Mouse (Mus musculus) MN1 (cell line): ENCODE measurements around the gene Klf13.

ENCODE experiments used
- DNase-seq: peaks from one replicate; pipeline ENCODE4 v3.0.0-alpha.2; 2016; ENCODE audit warnings: low spot score

Klf13 gene

DNA sequence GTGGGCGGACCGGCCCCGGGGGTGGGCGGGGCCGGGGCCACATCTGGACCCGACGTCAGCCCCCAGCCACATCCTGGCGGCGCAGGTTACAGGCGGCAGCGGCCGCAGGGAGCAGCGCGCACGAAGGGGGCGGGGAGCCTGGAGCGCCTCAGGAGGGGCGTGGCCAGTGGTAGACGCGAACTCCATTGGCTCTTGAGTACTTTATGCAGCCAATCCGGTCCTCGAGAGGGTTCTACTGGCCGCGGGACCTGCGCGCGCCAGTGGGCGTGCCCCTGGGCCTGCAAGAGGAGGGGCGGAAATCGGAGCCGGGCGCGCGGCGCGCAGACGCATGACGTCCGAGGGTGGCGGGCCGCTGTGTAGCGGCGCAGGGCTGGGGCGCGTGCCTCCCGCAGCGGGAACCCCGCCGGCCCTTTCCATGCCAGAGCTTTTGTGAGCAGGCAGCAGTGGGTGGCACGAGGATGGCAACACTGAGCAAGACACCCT lies at the start of gene Klf13:
Gene Klf13 (minus strand): TSS at position 2 of the 483 bp plus-strand sequence.
- no peak for DNase-seq

- DNase-seq: no peak
Measured at GRCm38 (mm10) chr7:63988391-63988790, 49.7 kb upstream of the Klf13 start.

DNA sequence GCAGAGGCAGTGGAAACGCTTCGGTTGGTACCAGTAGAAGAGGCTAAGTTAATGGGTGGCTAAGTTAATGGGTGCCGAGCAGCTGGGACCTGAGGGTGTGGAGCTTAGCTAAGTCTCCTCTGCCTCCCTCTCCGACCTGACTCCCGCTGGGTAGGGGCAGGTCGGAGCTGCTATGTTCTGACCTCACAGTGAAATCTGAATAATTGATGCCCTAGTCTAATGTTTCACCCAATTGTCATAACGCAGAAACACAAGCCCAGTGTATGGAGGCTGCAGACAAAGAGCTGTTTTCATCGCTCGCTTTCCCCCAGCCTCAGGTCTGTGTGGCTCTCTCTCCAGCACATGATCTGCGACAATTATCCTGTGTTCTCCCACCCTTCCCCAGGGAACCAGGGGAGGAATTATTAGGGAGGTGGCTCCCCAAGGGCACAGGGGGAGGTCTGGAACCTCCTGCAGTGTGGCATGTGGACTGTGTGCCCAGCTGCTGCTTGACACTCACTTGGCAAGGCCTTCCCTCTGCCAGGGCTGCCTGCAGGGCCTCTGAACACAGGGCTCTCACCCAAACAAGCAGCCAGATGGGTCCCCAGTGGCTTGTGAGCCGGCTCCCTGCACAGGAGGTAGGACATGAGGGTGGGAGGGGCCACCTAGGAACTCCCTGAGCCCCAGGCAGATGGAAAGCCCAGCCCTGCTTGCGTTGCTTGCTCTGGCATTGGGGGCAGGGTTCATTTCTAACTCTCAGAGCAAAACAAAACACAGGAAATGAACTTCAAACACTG lies 47.9 kb upstream of the Klf13 start:
- DNase-seq: no peak

GRCm38 (mm10) chr7:63985696-63986406 lies 47.1 kb upstream of the Klf13 start:
- no peak for DNase-seq

DNA sequence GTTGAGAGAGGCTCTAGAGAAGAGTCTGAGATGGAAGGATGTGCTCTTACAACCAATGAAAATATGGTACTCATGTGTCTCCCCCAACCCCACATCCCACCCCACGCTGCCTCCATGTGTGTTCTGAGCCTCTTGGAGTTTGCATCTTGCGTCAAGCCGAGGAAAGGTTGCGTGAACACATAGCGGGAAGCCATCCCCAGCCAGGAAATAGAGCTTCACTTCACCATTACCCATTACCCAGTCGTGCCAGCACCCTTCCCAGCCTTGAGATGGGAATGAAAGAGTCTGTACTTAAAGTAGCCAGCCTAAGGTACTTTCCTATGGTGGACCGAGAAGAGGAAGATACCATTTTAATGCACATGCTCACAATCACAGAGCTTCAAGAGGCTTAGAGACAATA lies 46.6 kb upstream of the Klf13 start:
- DNase-seq: no peak

GRCm38 (mm10) chr7:63984329-63984728 lies 45.6 kb upstream of the Klf13 start:
- no peak for DNase-seq

GRCm38 (mm10) chr7:63977631-63978030 lies 38.9 kb upstream of the Klf13 start:
- no peak for DNase-seq

GRCm38 (mm10) chr7:63970986-63971385 lies 32.3 kb upstream of the Klf13 start:
- no peak for DNase-seq

DNA sequence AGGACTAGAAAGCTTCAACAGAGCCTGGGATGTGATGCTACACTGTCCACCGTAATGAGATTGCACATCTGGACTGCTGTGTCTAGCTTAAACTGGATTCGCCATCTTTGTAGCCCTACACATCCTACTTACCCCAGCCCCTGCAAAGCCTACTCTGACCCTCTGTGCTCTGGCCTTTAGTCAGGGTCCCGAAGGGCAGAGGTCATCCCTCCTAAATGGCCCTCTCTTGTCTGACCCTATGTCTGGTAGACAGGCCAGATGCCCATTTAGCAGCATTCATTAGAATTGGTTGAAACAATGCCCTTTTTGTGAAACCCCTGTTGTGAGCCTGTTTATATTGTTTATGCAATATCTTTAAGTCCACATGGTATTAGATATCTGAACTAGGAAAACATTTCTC lies 31.2 kb upstream of the Klf13 start:
- no peak for DNase-seq

DNA sequence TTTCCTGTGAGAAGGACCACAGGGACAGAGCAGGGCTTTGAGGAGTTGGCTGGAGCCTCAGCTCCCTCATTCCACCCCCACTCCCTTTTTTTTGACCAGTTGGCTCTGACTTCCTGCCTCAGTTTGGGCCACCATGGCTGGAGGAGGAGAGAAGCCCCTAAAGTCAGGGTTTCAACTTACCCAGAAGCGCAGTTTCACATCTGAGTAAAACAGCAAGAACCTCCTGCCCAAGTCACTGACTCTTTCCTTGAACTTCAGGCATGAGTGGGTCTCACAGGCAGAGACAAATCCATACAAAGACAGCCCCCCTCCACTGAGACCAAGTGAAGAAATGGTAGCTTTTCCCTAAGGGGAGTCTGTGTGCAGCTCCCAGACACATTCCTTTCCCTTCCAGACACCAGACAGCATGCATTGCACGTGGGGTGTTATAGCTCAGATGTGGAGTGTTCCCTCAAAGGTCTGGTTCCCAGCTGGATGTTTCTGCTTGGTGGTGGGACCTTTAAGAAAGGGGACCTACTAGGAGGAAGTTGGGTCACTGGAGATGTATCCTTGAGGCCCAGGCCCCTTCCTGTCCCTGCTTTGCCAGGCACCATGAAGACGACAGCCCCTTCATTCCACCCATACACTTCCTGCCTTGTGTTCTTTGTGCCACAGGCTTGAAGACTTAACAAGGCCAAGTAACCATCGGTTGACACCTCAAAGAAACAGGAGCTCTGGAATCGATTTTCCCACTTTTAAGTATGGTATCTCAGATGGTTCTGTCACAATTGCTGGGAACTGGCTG lies 27.1 kb upstream of the Klf13 start:
- no peak for DNase-seq

DNA sequence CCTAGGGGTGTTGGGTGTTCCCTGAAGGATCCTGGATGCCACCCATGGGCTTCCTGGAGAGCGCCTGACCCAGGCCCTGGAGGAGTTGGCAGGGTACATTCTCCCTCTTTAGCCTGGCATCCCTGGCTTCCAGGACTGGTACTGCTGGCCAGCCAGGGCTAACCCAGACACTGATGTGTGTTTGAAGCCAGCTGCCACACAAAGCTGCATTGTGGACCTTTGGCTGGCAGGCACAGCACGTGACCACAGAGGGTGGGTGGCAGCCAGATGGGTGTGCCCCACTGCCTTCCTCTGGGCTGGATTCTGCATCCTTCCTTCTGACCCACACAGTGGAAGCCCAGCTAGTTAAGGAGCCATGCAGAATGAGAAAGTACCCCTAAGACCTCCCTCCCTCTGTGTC lies 26.4 kb upstream of the Klf13 start:
- DNase-seq: no peak

GRCm38 (mm10) chr7:63964121-63964520 lies 25.4 kb upstream of the Klf13 start:
- no peak for DNase-seq

DNA sequence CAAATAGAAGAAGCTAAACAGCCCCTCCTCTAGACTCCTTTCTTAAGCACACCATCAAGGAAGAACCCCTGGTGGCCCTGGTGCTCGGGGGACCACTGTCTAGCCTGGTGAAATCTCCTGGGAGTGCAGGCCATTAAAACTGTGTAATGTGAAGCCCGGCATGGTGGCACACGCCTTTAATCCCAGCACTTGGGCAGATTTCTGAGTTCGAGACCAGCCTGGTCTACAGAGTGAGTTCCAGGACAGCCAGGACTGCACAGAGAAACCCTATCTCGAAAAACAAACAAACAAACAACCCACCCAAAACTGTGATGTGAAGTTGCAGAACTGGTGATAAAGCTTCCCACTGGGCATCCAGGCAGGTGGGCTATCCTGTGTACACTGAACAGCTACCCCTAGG lies 24.9 kb upstream of the Klf13 start:
- DNase-seq: no peak

- DNase-seq: no peak
Measured at GRCm38 (mm10) chr7:63957872-63958640, 19.3 kb upstream of the Klf13 start.

- DNase-seq: no peak
Measured at GRCm38 (mm10) chr7:63956981-63957713, 18.4 kb upstream of the Klf13 start.

GRCm38 (mm10) chr7:63956138-63956823 lies 17.6 kb upstream of the Klf13 start:
- no peak for DNase-seq

GRCm38 (mm10) chr7:63955440-63955839 lies 16.7 kb upstream of the Klf13 start:
- no peak for DNase-seq

GRCm38 (mm10) chr7:63952077-63952898 lies 13.6 kb upstream of the Klf13 start:
- DNase-seq: no peak

- DNase-seq: no peak
Measured at GRCm38 (mm10) chr7:63950931-63951607, 12.4 kb upstream of the Klf13 start.
